8 mouse cellular contexts compared by ENCODE assay signal in the genomic region with DNA sequence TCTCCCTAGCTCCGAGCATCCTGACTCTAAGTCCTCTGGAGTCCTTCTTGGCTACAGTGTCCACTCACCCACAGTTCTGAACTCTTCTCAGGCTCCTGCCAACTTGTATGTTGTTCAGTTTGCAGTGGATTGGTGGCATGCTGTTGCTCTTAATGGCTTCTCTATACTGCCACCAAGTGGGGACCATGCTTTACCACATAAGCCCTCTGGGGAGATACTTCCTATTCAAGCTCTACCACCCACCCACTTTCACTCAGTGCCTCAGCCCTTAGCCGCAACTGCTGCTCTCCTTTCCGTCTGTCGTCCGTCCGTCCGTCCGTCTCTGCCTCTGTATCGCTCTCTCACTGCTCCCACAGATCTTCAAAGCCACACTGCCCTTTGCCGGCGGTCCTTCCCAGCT. TPM values are rescaled to one million over a fixed set of nuclear protein-coding genes. Genes with fewer than 3 reads are reported as not detected.
DNase-seq lines count a peak whose midpoint lies in the region; ATAC-seq and TF ChIP-seq lines count a peak whose summit lies in the region.

No protein-coding gene starts in this region.

- no peaks in the 10 kb centered on the region for H3K36me3 ChIP-seq in neural tube, embryonic 14.5 days (ENCODE audit: control insufficient read depth, insufficient read depth, low read length)

- H3K4me2 ChIP-seq in neural tube, embryonic 14.5 days (ENCODE audit: low read depth, low read length): no peak overlapping the region

- peak; percentile 47; the same call in 1 of the 2 replicates for ATAC-seq in erythroblast, adult 5-6 weeks (replicated peaks; ENCODE audit: low FRiP score, poor library complexity, severe bottlenecking)
- peak; percentile 34; the same call in 1 of the 2 replicates for ATAC-seq in neural tube, embryonic 14.5 days (ENCODE audit: low read depth)

- WGBS in lung, adult 2 months: 15% methylated on average over 11 of the region's 11 CpGs
- WGBS in neural tube, embryonic 14.5 days: 30% methylated on average over 11 of the region's 11 CpGs

- H3K9me3 ChIP-seq in neural tube, embryonic 14.5 days (ENCODE audit: control insufficient read depth, low read length): no peaks in the 10 kb centered on the region

- H3K9ac ChIP-seq in neural tube, embryonic 14.5 days (replicated peaks; ENCODE audit: low read depth, low read length): no peak overlapping the region

- DNase-seq in ES-CJ7 (ENCODE audit: low read depth, low spot score): peak; percentile 93
- peak; percentile 73 for DNase-seq in adrenal gland, postnatal 10 days
- DNase-seq in heart, postnatal 10 days: peak; percentile 79
- peak; percentile 73 to 76 for DNase-seq in kidney, postnatal 25 days
- peak; percentile 49 for DNase-seq in lung, adult 2 months
- DNase-seq in thymus, postnatal 25 days: peak; percentile 71

- TF ChIP-seq POLR2A in lung, adult 2 months (IDR thresholded peaks at IDR 0.05; ENCODE audit: borderline replicate concordance, extremely low read depth, low read depth, low read length): no peak

- intact Hi-C loops in heart, postnatal 10 days (cut with DNase I): loop anchor here (1.0 to 5.0 kb wide), 4 partner anchors 43 to 195 kb away; no protein-coding TSS in a partner anchor

- no peaks in the 10 kb centered on the region for H3K4me1 ChIP-seq in lung, adult 2 months (ENCODE audit: control insufficient read depth, insufficient read depth, low read length)
- no peaks in the 10 kb centered on the region for H3K4me1 ChIP-seq in neural tube, embryonic 14.5 days (ENCODE audit: control insufficient read depth, insufficient read depth, low read length)

- H3K4me3 ChIP-seq in lung, adult 2 months (replicated peaks; ENCODE audit: extremely low read depth, low read depth, low read length): peak overlapping the region; percentile 6
- H3K4me3 ChIP-seq in neural tube, embryonic 14.5 days (ENCODE audit: low read depth, low read length): no peak overlapping the region

- no peak overlapping the region for H3K27ac ChIP-seq in neural tube, embryonic 14.5 days (ENCODE audit: low read depth, low read length)

- peak; percentile 33 for TF ChIP-seq CTCF in lung, adult 2 months (IDR thresholded peaks at IDR 0.05; ENCODE audit: insufficient read depth, low read length)

- H3K27me3 ChIP-seq in neural tube, embryonic 14.5 days (ENCODE audit: control insufficient read depth, insufficient read depth, low read length): no peaks in the 10 kb centered on the region

RNA-seq across cellular contexts. Expression of gene Ttc25, which starts 10.2 kb away (rescaled TPM):
- 1 to 10 TPM; 1.4 to 1.6 TPM for total RNA-seq in adrenal gland, postnatal 10 days (2021)
- not detected in 2 replicates for total RNA-seq in erythroblast, adult 5-6 weeks (2015; ENCODE audit: low replicate concordance)
- total RNA-seq in erythroblast, adult 5-6 weeks (2017; ENCODE audit: low replicate concordance): not detected in 2 replicates
- total RNA-seq in heart, postnatal 10 days (2021): under 1 TPM; 0.17 to 0.38 TPM
- 1.8 and 3.4 TPM in 2 replicates for polyA plus RNA-seq in lung, adult 2 months (2012; rRNA removed)
- 1.7 and 2.2 TPM in 2 replicates for polyA plus RNA-seq in neural tube, embryonic 14.5 days (2014; fragmentation: Nextera tagmentation; extraction: Ambion mirVana)

RNA-seq across cellular contexts. Expression of gene Cnp, which starts 19.1 kb away (rescaled TPM):
- total RNA-seq in adrenal gland, postnatal 10 days (2021): 10 to 100 TPM; 32.9 to 35.7 TPM
- 1.5 and 1.9 TPM in 2 replicates for total RNA-seq in erythroblast, adult 5-6 weeks (2015; ENCODE audit: low replicate concordance)
- 4.3 and 4.5 TPM in 2 replicates for total RNA-seq in erythroblast, adult 5-6 weeks (2017; ENCODE audit: low replicate concordance)
- total RNA-seq in heart, postnatal 10 days (2021): 1 to 10 TPM; 6.1 to 7.1 TPM
- polyA plus RNA-seq in lung, adult 2 months (2012; rRNA removed): 27.5 and 29.9 TPM in 2 replicates
- 41.1 and 49.3 TPM in 2 replicates for polyA plus RNA-seq in neural tube, embryonic 14.5 days (2014; fragmentation: Nextera tagmentation; extraction: Ambion mirVana)

RNA-seq across cellular contexts. Expression of gene Acly, which starts 27.8 kb away (rescaled TPM):
- 100 to 1,000 TPM; 380 to 552 TPM for total RNA-seq in adrenal gland, postnatal 10 days (2021)
- 29.0 and 34.4 TPM in 2 replicates for total RNA-seq in erythroblast, adult 5-6 weeks (2015; ENCODE audit: low replicate concordance)
- 16.2 and 28.4 TPM in 2 replicates for total RNA-seq in erythroblast, adult 5-6 weeks (2017; ENCODE audit: low replicate concordance)
- total RNA-seq in heart, postnatal 10 days (2021): 10 to 100 TPM; 47.8 to 51.1 TPM
- polyA plus RNA-seq in lung, adult 2 months (2012; rRNA removed): 166 and 217 TPM in 2 replicates
- 191 and 250 TPM in 2 replicates for polyA plus RNA-seq in neural tube, embryonic 14.5 days (2014; fragmentation: Nextera tagmentation; extraction: Ambion mirVana)

Comparison
In these comparisons a context has a peak if more than half of its experiments do, and no peak if none do; other contexts are left out.
1. RNA of gene Cnp, which starts 19.1 kb away (total RNA-seq): 32.9 to 35.7 TPM in adrenal gland, postnatal 10 days; 6.1 to 7.1 TPM in heart, postnatal 10 days and 1.5 to 4.5 TPM in erythroblast, adult 5-6 weeks; every median in the first group is over 4 times any median in the second.
2. RNA of gene Acly, which starts 27.8 kb away (total RNA-seq): 380 to 552 TPM in adrenal gland, postnatal 10 days; 47.8 to 51.1 TPM in heart, postnatal 10 days and 16.2 to 34.4 TPM in erythroblast, adult 5-6 weeks; every median in the first group is over 4 times any median in the second.
3. Peak in every context shown above with its lines, with median percentiles within 50 percentile points of each other: DNase-seq.